Mouse (Mus musculus) kidney, postnatal 4 days (tissue): ENCODE results near the gene Stag2.

ENCODE experiments used
- DNase-seq, 2 experiments: peaks; one replicate each; pipeline ENCODE4 v3.0.0; 2021; ENCODE audit warnings: mixed read lengths in 2 of 2

Stag2 gene

DNA sequence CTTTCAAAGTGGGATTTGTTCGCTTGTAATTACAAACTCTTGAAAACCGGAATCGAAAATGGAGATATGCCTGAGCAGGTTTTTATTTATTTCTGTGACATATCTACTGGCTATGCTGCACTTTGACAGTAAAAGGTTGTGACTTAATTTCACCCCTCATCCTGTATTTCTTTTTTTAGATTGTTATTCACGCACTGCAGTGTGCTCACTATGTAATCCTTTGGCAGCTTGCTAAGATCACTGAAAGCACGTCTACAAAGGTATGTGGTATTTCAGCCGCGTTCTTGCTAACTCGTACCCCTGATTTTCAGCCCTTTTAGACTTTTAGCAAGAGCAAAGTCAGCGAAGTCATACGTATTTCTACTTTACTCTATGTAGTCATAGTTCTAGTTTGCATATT lies 101.2 kb downstream of the Stag2 start:
- no peak for DNase-seq

DNA sequence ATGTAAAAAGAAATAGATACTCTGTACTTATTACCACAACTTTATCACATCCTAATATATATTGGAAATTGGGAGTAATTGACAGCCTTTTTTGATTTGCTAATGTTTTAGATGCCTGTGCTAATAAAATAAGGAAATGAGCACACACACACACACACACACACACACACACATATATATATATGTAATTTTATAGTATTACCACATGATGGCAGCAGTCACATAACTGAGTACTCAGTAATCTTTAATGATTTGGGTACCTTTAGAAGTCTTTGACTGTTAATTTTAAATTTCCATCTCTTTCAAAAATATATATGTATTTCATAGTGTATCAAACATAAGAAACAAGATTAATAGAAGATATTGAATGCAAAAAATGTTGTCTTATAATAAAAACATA lies 123.6 kb downstream of the Stag2 start:
- DNase-seq: peak; percentile 6 to 7

DNA sequence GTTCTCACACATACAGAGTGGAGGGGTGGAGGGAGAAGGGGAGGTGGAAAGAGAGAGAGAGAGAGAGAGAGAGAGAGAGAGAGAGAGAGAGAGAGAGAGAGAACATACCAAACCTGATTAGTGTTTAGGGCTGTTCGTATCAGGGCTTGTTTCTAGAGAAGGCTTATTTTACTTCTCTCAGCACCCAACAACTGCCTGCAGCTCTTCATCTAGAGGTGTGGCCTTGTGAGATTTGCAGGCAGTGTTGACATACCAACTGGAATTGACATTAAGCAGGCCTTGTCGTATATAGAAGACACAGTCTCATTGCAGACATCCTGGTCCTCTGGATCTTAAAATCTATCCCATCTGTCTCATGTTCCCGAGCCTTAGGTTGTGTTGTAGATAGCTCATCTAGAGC lies 141.1 kb downstream of the Stag2 start:
- no peak for DNase-seq

DNA sequence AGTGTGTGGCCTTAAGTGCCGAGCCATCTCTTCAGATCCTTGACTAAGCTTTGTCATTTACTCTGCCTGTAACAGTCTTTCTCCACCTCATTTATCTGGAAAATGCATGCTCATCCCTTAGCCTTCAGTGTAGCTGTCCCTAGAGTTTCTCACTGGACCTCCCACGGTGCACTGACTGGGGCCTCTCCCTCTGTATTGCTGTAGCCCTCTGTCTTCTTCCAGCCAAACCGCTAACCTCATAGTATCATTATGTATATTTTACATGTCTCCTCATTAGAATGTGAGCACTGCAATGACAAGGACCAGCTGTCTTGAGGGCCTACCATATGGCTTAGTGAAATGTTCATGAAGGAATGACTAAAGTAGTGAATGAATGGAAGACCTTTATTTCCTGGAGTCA lies 166.1 kb downstream of the Stag2 start:
- DNase-seq: peak; percentile 4 to 10

DNA sequence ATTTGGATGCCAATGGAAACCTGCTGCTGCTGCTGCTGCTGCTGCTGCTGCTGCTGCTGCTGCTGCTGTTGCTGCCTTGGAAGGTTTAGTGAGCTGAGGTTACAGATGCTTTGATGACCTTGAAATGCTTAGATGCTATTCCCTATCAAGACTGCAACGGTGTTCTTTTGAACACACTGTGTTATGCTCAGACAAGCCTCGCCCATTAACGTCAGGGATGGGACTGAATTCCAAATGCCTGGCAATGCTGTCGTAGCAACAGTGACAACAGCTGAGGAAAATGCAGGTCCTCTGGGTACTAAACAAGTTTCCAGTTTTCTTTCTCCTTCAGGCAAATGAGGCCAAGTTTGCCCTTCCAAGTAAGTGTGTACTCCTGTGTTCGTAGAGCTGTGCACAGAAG lies 171.3 kb downstream of the Stag2 start:
- DNase-seq: no peak

DNA sequence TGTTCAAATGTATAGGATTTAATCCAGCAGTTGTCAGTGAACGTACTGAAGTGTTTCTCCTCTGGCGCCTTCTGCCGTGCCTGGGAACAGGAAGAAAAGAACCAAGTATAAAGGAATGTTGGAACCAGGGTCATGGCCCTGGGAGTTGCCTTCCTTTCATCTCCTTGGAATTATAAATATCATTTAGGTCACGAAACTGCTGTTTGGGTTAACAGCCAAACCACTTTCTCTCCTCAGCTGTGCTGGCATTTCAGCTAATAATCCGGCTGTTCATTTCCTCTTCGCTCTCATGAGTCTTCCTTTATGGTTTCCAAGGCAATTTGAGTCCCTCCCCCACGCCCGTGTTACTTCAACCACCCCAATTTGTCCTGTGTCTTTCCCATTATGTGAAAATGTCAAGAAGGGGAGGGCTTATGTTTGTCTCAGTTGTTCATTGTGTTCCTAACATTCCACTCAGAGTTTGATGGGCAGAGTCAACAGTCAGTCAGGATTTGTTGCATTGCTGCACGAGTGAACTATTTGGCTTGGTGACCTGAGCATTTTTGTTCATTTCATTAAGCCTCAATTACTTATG lies 172.2 kb downstream of the Stag2 start:
- DNase-seq: peak; percentile 7 to 31

DNA sequence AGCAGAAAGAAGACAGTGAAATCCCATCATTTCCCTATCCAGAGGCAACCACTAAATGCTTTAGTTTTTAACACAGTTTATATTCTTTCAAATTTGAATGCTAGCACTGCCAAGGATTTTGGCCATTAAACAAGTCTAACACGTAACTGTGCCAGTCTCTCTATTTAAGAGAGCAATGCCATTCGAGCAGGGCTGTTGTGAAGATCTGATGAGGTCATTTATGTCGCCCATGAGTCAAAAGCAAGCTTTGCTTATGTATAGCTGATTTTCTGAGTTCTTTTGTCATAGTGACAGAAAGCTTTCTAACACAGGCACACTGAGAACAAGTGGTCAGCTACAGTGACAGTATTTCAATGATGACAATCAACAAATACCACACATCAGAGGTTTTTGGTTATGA lies 175.7 kb downstream of the Stag2 start:
- DNase-seq: no peak
